Mouse (Mus musculus): Measurements from ENCODE around the gene Hist2h2ab.
"Not testable (repeated sequence)": the region's sequence is repeated elsewhere in the genome, so short reads cannot be mapped to it uniquely, and the experiment has no call there.

The Hist2h2ab gene

DNA sequence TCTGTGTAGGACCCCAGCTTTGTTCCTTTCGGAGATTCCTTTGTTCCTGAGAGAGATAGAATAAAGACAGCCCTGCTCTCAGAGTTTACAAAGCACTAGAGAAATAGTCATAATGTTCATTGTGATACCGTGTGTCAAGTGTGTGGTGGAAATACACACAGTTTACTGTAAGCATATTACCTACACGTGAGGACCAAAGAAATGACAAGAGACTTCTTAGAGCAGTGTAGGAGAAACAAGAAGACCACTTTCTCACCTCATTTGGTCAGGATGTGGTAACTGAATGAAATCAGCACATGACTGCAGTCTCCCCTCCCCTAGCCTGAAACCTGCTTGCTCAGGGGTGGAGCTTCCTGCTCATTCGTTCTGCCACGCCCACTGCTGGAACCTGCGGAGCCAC lies 21.5 kb upstream of the Hist2h2ab start:
- DNase-seq (ENCODE audit: low spot score in 2 of 2), result no peak

DNA sequence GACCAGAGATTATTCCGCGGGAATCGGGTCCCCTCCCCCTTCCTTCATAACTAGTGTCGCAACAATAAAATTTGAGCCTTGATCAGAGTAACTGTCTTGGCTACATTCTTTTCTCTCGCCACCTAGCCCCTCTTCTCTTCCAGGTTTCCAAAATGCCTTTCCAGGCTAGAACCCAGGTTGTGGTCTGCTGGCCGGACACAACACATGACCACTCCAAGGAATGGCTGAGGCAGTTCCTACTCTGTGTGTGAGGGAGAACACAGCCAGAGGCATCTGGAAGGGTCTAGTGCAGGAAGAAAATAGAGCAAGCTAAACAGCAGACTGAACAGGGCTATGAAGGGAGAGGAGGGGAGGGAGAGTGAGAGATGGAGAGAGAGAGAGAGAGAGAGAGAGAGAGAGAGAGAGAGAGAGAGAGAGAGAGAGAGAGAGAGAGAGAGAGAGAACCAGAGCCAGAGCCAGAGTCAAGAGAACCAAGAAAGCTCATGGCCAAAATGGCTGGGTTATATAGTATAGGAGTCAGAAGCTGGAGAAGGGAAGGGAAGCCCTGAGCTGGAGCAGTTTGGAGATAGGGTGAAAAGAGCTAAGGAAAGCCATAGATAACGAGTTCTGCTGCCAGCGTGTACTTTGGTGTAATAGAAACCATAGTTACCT lies 20.9 kb upstream of the Hist2h2ab start:
- not testable (repeated sequence) for DNase-seq (ENCODE audit: low spot score in 2 of 2)

DNA sequence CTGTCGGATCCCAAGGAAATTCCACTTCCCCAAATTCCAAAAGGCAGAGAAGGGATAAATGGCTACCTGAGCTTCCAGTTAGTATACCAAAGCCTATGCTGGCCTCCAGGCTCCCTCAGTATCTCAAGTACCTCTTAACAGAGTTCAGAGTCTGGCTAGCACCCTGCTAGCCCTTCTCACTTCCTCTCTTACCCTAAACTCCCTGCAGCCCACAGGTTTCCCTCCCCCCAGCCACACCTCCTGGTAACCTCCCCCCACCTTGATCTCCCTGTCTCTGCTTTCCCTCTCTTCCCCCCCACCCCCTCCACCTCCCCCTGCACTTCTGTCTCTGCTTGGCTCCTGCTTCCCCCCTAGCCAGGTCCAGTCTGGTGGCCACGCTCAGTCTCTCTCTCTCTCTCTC lies 19.9 kb upstream of the Hist2h2ab start:
- DNase-seq (ENCODE audit: low spot score in 2 of 2), result no peak

DNA sequence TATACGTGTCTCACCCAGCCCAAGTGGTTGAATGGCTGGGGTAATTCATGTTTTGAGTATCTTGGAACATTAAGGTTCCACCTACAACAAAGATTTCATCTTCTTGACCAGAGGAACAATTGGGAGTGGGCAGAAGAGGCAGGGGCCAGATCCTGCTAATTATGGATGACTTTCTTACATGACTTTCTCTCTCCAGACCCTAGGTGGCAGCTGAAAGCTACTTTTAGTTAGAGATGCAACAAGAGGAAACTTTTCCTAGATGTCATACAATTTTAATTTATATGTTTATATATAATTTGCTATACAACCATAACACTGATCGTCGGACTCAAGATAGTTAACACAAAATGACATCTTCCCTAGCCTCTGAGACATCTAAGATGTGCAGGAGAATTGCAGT lies 11.8 kb upstream of the Hist2h2ab start:
- DNase-seq (ENCODE audit: low spot score in 2 of 2), result no peak

DNA sequence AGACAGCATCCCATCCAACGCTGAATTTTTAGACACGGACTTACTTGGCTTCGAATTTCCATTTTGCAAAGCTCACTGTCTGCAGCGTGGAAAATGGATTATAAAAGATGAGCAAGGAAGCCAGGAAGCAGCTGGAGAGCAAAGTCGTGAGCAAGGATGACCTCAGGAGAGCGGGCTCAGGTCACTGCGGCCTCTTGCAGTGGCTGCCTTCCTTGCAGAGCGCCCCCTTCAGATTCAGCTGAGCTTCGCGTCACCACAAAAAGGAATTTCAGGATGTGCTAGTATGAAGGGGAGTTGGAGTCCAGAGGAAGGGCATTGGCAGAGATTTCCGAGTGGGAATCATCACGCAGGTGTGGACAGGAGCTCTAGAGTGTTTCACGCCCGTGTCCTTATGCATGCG lies 10.4 kb upstream of the Hist2h2ab start:
- no peak for DNase-seq (ENCODE audit: low spot score in 2 of 2)

DNA sequence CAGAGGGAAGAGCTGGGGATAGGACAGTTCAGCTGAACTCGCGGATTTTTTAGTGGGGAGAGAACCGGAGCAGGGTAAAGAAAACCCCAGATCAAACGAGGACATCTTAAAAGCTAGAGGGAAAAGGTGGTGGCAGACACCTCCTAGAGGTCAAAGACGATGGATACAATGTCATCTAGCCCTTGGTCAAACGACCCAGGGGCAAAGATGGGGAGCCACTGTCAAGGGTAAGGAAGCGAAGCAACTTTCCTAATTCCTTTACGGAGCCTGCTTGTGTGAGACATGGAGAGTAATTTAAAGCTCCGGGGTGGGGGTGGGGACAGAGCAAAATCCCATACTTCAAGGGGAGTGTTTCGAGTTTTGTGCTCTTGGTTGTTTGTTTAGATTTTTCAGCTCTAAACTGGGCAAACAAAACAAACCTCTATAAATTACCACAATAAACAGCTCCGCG lies 449 bp upstream of the Hist2h2ab start:
- no peak for DNase-seq (ENCODE audit: low spot score in 2 of 2)

DNA sequence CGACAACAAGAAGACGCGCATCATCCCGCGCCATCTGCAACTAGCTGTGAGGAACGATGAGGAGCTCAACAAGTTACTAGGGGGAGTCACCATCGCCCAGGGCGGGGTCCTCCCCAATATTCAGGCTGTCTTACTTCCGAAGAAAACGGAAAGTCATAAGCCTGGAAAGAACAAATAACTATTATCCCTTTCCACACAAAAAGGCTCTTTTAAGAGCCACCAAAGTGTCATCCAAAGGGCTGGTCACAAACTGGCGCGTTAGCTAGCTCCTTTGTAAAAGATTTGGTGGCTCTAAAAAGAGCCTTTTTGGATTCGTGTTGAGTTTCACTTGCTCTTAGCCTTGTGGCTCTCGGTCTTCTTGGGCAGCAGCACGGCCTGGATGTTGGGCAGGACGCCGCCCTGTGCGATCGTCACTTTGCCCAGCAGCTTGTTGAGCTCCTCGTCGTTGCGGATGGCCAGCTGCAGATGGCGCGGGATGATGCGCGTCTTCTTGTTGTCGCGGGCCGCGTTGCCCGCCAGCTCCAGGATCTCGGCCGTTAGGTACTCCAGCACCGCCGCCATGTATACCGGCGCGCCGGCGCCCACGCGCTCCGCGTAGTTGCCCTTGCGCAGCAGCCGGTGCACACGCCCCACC lies 583 bp downstream of the Hist2h2ab start:
- DNase-seq (ENCODE audit: low spot score in 2 of 2), result not testable (repeated sequence)

DNA sequence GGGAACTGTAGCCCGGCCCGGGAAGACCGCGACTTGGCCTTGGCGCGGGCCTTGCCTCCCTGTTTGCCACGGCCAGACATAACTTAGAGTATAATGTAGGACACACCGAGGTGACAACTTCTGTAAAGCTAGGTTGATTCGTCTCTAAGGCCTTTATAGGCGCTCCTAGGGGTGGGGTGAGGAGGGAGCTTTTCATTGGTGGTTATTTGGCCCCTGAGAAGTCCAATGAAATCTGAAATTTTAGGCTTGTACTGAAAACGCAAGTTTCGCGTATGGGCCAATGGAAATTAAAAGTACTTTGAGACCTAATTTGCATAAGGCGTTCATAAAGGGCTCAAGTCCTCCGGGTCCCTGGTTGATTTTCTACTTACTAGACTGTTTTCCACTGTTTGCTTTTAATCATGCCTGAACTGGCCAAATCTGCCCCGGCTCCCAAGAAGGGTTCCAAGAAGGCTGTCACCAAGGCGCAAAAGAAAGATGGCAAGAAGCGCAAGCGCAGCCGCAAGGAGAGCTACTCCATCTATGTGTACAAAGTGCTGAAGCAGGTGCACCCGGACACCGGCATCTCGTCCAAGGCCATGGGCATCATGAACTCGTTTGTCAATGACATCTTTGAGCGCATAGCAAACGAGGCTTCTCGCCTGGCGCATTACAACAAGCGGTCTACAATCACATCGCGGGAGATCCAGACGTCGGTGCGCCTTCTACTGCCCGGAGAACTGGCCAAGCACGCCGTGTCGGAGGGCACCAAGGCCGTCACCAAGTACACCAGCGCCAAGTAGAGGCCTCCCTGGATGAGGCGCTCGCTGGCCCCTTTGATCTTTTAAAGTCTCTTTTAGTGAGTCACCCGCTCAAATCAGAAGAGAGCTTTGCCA lies 1.3 kb downstream of the Hist2h2ab start, which contains the start of the genes Hist2h2ac and Hist2h2be:
Hist2h2ac (minus strand) TSS at position 116 of the 875 bp plus-strand sequence.
Hist2h2be (plus strand) TSS at position 355 of the 875 bp plus-strand sequence.
- peak; percentile 71 to 76 for DNase-seq (ENCODE audit: low spot score in 2 of 2)

DNA sequence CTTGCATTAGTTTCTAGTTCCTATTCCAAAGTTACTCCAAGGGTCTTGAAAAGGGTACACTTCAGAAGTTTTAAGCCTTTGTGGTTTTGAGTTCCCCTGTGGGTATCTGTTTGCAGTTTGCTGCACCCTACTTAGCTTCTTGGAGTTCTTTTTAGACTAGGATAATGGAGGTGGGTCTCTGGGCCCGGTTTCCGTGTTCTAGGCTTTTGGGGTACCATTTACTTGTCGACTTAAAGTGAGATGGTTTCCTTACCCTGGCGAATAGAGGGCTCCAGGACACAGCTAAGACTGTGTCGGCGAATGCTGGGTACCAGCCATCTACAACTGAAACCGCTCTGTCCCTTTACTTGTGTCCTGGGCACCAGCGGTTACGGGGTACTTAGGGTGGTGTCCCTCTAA lies 2.0 kb downstream of the Hist2h2ab start:
- DNase-seq (ENCODE audit: low spot score in 2 of 2), result no peak

DNA sequence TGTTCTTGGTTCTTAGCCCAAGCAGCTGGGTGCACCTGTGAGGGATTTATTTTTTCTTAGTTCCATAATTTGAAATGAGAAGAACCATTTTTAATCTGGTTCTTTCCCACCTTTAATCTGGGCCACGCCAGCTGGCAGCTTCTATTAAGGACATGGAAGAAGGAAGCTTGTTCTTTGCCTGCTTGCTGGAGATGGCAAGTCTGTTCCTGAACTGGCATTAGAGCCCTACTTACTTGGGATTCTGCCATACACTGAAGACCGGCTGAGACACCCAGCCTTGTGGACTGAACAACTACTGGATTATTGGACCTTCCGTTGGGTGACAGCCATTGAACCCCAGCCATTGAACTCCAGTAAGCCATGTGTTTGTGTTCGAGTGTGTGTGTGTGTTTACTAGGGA lies 3.1 kb downstream of the Hist2h2ab start:
- DNase-seq (ENCODE audit: low spot score in 2 of 2), result no peak

DNA sequence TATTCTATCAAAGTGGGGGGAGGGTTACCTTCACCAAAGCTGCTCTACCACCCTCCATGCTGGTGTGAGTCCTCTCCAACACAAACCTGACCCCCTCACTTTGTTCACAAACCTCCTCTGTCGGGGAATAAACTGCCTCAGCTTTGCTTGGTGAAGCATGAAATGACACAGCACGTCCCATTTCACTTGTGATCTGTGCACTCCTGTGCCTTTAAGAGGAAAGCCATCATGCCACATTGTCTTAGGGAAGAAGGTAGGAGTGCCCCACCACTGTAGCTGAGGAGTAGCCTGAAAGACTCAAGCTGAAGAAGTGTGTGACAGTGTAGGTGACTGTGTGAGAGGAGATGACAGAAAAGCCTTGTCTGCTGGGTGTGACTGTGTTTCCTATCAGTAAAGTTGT lies 5.8 kb downstream of the Hist2h2ab start:
- no peak for DNase-seq (ENCODE audit: low spot score in 2 of 2)

DNA sequence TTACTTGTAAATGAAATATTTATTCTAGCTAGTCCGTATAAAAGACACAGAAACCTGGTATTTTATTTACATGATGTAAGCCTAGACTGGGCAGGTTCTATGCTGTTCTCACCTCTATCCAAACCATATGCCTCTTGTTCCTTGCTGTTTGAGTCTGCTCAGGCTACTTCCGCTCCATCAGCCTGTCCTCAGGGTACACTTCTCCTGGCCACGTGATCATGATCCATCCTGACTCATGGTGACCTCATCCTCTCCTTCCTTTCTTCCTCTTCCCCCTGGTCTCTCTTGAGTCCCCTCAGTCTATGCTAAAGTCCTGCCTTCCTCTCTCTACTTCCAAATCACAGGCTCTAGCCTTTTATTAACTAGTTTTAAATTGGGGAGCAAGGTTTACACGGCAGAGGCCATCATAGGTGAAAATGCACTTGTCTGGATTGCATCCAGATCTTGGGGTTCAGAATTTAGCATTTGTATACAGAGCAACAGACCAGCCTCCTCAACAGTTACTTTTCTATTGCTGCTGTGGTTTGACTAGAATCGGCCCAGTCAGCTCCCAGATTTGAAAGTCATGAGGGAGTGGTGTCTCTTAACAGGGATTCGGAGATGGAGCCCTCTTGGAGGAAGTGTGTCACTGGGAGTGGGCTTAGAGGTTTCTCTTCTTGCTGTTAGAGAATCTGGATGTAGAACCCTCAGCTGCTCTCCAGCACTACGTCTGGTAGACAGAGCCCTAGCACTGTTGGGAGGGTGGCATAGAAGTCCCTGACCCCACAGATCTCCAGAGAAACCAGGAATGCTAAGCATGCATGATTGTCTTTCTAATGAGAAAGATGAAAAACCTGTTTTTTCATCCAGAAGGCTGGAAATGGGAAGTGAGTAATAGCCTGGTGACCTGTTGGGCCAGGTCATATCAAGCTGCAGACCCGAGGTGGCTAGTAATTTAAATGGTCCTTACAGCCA lies 7.3 kb downstream of the Hist2h2ab start:
- DNase-seq (ENCODE audit: low spot score in 2 of 2), result no peak

DNA sequence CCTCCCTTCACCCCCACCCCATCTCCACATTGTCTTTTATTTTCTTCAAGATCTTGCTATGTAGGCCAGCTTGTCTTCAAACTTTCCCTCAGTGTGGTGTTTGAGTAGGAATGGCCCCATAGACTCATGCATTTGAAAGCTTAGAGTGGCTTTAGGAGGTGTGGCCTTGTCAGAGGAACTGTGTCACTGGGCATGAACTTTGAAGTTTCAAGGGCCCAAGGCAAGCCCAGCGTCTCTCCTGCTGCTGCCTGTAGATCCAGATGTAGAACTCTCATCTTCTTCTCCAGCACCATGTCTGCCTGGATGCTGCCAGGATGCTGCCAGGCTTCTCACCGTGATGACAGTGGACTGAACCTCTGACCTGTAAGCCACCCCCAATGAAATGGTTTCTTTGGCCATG lies 9.2 kb downstream of the Hist2h2ab start:
- no peak for DNase-seq (ENCODE audit: low spot score in 2 of 2)

DNA sequence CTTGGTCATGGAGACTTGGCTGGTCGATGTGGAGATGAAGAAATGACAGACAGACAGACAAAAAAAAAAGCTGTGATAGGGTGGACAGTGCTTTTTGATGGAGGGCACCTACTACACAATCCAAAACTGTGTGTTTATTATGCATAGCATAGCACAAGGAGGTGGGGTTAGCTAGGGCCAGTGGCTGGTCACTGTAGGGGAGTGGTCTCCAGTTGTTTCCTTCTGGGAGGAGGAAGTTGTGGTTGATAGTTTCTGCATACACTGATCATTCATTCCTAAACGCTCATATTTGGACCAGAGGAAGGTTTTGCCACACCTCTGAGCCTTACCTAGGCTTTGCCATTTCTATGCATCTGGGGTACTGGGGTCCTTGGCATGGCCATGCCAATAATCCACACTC lies 10.7 kb downstream of the Hist2h2ab start:
- no peak for DNase-seq (ENCODE audit: low spot score in 2 of 2)

DNA sequence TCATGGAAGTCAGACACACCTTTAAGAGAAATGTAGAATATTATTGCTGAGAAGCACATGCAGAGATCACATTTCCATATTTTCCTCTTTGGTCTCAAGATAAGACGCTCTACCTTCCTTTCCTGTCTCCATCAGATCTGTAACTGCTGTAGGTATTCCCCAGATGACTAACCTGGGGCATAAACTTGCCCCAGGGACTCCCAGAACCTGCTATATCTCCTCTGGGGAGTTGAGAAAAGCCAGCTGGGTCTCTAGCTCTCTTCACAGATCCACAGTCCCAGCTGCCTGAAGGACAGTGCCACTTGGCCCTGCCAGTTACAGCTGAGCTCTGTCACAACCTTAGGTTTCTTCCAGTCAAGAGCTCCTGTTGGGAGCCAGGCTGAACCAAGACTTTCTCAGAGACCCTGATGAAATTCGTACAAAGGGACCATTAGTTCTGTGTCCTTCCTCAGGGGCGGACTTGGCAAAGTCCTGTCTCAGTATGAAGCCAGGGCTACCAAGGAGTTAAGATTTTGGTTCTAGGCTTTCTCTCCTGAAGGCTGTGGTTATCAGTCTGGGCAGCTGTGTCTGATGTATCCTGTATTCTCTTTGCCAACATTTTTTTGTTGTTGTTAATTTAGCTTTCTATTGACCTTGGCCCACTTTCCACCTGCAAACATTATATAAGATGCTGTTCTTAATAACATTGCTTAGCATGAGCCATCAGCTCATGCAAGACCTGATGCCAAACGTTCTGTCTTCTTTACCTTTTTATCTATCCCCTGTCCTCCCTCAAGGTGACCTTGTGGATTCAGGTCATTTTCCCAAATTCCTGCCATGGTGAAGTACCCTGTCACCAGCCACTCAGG lies 11.5 kb downstream of the Hist2h2ab start:
- no peak for DNase-seq (ENCODE audit: low spot score in 2 of 2)

DNA sequence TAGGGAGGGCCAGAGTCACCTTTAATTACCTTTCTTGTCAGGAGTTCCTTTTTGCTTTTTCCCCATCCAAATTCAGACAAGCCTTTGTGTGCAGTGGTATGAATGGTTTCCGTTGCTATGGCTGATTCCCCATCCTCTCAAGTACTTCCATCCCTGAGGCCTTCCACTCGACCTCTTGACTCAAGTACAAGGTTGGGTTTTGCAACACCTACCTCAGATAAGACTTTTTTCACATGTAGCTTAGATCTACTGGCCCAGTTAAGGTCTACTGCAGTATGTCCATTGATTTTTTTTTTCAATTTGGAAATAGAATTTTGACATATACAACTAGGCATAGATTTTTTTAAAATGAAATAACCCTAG lies 12.1 kb downstream of the Hist2h2ab start:
- no peak for DNase-seq (ENCODE audit: low spot score in 2 of 2)

DNA sequence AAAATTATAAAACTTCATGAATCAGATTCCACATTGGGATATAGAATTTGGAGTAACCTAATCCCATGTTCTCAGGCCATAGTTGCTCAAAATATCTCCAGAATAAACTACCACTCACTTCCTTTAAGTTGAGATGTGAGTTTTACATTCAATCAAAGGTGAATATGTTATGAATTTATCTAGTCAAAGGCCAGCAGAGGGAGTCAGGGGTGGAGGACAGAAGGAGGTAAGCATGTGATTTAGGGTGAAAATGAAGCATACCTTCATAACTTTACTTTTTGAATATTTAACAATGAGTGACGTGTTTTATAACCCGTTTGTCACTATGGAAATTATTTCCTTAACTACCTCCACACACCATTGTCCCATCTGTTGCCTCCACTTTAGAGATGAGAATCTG lies 15.2 kb downstream of the Hist2h2ab start:
- no peak for DNase-seq (ENCODE audit: low spot score in 2 of 2)

DNA sequence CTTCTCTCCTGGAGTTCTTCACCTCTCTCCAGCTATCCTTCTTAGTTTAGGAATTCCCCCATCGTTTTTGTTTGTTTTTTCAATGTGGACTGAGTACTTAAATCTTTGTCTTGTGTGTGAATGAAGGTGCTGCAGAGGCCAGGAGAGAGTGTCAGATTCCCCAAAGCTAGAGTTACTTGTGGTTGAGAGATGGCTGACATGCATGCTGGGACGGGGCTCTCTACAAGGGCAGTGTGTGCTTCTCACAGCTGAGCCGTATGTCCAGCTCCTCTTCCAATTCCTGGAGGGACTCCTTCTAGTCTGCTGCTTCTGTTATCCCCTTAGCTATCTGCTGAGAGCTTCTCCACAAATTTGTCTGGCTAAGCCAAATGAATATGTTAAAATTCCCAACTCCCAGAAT lies 16.2 kb downstream of the Hist2h2ab start:
- no peak for DNase-seq (ENCODE audit: low spot score in 2 of 2)

DNA sequence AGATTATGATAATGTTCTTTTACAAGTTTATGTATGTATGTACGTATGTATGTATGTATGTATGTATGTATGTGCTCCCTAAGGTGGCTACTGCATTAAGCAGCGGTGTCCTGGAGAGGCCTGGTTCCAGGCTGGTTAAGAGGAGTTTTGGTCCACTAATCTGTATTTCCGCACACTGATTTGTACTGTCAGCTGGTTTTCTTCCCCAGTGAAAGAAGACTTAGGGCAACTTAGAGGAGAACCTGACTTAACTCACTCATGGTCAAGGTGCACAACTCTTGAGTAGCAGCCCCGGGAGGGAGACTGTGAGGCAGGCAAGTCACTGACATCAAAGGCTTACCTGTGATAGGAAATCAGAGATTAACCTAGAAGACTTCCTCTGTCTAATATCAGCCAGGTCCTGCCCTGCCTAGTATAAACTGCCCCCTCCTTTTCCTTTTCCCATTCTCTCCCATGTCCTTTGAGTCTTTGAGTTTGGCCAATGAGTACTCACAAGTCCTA lies 17.2 kb downstream of the Hist2h2ab start:
- no peak for DNase-seq (ENCODE audit: low spot score in 2 of 2)

DNA sequence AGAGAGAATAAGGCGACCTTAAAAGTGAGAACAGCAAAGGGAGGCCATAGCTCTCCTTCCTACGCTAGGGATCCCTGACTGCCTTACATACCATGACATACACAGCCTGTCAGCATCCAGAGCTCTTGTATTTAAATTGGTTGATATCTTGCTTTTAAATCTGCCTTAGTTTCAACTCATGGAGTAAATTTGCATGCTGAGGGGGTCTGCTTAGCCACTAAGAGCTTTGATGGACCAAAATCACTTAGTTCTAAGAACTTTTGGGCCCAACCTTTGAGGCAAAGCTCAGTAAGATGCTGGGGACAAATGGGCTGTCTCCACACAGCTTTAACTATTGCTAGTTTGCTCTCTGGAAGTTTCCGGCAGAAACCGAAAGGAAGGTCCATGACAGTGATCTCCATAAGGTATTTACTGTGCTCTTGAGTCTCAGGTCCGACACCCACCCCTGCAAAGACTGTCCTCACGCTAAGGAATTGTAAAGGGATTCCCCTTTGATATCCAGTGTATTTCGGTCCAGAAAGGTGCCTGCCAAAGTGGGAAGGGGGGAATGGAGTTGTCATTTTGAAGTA lies 17.8 kb downstream of the Hist2h2ab start:
- no peak for DNase-seq (ENCODE audit: low spot score in 2 of 2)
